Mouse (Mus musculus): ENCODE results near the gene Golt1b. TPM values are rescaled to one million over a fixed set of nuclear protein-coding genes. Genes with fewer than 3 reads are reported as not detected.
A peak's percentile ranks its signal among the peaks of the same experiment; 100 is the strongest.

Golt1b gene
- polyA plus RNA-seq, 1 experiment from 2014 or later = 116 TPM

DNA sequence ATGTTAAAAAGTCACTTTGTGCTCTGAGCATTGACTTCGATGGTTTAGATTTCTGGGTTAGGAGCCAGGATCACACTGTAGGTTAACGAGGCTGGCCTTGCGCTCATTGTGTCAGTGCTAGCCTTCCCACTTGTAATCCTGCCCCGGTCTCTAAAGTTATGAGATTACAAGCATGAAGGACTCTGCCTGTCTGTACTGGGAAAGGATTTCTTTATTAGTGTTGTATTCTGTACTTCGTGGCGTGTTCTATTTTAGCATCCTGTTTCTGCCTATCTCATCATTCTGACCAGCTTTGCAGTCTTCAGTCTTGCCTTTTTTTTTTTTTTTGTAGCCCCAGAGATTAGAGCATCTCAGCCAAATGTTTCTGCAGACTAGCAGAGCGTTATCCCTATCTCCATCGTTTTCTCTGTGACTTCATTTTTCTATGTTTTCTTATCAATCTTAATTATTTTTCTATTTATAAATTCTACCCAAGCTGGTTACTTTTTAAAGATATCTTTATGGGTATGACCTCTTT is 792 bp downstream of the Golt1b start:
- H3K9ac ChIP-seq (replicated peaks) = peak overlapping the region; percentile 88
- 24% methylated on average over 8 of the region's 8 CpGs for WGBS
- no peak overlapping the region for H3K27ac ChIP-seq
- peak overlapping the region; percentile 98 for H3K4me3 ChIP-seq (replicated peaks)
- H3K9me3 ChIP-seq = no peaks in the 10 kb centered on the region
- H3K36me3 ChIP-seq = peaks cover under 1% of the 10 kb centered on the region; the same call in 1 of the 2 replicates
- peak overlapping the region; percentile 68 for H3K4me2 ChIP-seq
- H3K27me3 ChIP-seq = no peaks in the 10 kb centered on the region
- H3K4me1 ChIP-seq (replicated peaks) = peaks cover 27% of the 10 kb centered on the region
- no peak for ATAC-seq (ENCODE audit: insufficient number of reproducible peaks, insufficient read depth, low FRiP score, low TSS enrichment, low read depth)

DNA sequence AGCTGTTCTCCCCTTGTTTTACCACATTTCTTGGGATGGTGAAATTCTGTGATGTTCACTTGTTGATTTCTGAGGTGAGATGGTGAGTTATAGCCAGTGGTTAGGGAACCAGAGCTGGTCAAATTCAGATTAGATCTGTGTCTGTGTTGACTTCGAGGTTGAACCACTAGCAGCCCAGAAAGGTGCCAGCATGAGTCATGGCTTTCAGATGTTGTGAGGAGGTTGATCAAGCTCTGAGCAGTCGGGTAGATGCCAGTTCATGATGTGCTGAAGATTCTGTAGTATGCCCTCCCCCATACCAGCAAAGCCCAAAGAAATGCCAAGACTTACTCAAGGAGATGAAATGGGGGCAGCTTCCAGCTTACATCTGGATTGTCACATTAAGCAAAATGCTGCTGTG is 2.1 kb downstream of the Golt1b start:
- no peak overlapping the region for H3K9ac ChIP-seq (replicated peaks)
- no peak overlapping the region for H3K27ac ChIP-seq
- H3K4me3 ChIP-seq (replicated peaks) = no peak overlapping the region
- ATAC-seq (ENCODE audit: insufficient number of reproducible peaks, insufficient read depth, low FRiP score, low TSS enrichment, low read depth) = no peak
- H3K4me1 ChIP-seq (replicated peaks) = peaks cover 27% of the 10 kb centered on the region
- H3K36me3 ChIP-seq = peaks cover 13% of the 10 kb centered on the region
- H3K9me3 ChIP-seq = no peaks in the 10 kb centered on the region
- H3K4me2 ChIP-seq = peak overlapping the region; percentile 68; the same call in 1 of the 2 replicates
- H3K27me3 ChIP-seq = no peaks in the 10 kb centered on the region
- WGBS = 83% methylated on average over 2 of the region's 2 CpGs

DNA sequence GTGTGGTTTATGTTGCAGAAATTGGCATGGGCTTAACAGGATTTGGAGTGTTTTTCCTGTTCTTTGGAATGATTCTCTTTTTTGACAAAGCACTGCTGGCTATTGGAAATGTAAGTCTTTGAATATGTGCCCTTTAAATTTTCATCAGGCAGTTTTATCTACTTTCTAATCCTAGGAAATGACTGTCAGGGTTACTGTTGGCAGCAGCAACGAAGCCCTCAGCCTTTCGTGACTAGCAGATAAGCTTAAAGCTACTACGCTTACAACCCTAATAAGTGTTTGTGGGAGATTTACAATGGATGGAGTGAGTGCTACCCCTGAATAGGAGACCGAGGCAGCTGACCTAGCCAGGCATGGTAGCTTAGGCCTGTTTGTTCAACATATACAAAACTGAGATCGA is 5.3 kb downstream of the Golt1b start:
- Histone ChIP-seq H3K4me2 (no peak overlapping the region), H3K27ac (no peak overlapping the region), H3K9ac (replicated peaks) (no peak overlapping the region), H3K36me3 (peaks cover 39% of the 10 kb centered on the region), H3K4me1 (replicated peaks) (peaks cover 21% of the 10 kb centered on the region), H3K27me3 (no peaks in the 10 kb centered on the region), H3K4me3 (replicated peaks) (no peak overlapping the region), H3K9me3 (no peaks in the 10 kb centered on the region)
- 70% methylated on average over 5 of the region's 5 CpGs for WGBS
- no peak for ATAC-seq (ENCODE audit: insufficient number of reproducible peaks, insufficient read depth, low FRiP score, low TSS enrichment, low read depth)

DNA sequence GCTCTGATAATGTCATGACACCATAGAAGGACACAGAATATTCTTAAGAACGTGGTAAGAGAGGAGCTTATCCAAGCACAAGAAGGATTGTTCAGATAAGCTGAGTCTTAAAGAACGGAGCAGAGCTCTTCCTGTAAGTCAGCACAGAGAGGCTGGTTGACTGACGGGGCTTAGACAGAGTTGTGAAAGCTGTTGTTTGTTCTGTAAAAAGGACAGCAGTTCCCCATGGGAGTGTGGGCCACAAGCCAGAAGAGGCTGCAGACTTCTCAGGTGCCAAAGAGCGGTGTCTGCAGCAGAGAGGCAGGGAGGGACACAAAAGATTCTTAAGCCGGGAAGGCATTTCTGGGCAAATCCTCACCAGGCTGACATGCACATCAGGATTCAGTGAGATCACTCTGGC is 7.6 kb downstream of the Golt1b start:
- 98% methylated on average over 5 of the region's 5 CpGs for WGBS
- H3K4me2 ChIP-seq = no peak overlapping the region
- H3K36me3 ChIP-seq = peaks cover 39% of the 10 kb centered on the region
- no peaks in the 10 kb centered on the region for H3K9me3 ChIP-seq
- peaks cover 9% of the 10 kb centered on the region for H3K4me1 ChIP-seq (replicated peaks)
- H3K27me3 ChIP-seq = no peaks in the 10 kb centered on the region
- no peak overlapping the region for H3K27ac ChIP-seq
- H3K9ac ChIP-seq (replicated peaks) = no peak overlapping the region
- ATAC-seq (ENCODE audit: insufficient number of reproducible peaks, insufficient read depth, low FRiP score, low TSS enrichment, low read depth) = no peak
- H3K4me3 ChIP-seq (replicated peaks) = no peak overlapping the region

DNA sequence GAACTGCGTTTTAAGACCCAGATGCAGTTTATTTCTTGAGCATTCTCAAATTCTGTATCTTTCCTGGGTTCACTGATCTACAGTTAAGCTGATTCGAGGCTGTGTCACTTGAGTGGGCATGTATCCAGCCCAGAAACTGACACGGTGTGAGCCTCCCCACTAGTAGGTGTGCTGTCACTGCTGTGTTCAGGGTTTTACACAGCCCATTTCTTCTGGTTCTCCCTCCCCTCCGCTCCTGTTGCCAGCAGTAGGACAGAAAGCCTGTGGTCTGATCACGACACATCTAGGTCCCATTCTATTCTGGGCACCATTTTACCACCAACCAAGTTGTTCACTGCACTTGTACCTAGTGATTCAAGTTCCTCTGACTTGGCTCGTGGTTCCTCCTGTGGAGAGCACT is 8.7 kb downstream of the Golt1b start:
- ATAC-seq (ENCODE audit: insufficient number of reproducible peaks, insufficient read depth, low FRiP score, low TSS enrichment, low read depth) = no peak

DNA sequence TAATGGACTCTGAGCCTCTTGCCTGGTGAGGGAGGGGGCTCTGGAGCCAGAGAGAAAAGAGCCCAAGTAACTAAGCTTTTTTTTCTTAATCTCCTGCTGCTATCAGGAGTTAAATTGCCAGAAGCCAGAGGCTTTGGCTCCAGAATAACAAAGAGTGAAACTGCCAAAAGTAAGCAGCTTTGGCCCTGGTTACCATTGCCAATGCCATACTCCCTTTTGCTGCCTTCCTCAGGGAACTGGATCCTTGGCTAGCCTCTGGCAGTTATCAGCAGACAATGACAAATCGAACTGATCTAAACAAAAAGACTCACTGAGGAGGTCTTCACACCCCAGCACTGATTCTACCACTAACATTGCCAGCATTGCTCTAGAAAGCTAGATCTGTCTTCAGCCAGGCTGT is 24.1 kb downstream of the Golt1b start:
- Histone ChIP-seq H3K4me2 (no peak overlapping the region), H3K27me3 (peaks cover 42% of the 10 kb centered on the region), H3K27ac (no peak overlapping the region), H3K9me3 (no peaks in the 10 kb centered on the region), H3K4me1 (replicated peaks) (peaks cover 4% of the 10 kb centered on the region), H3K4me3 (replicated peaks) (no peak overlapping the region), H3K36me3 (no peaks in the 10 kb centered on the region), H3K9ac (replicated peaks) (no peak overlapping the region)
- no peak for ATAC-seq (ENCODE audit: insufficient number of reproducible peaks, insufficient read depth, low FRiP score, low TSS enrichment, low read depth)
- 26% methylated on average over 1 of the region's 1 CpGs for WGBS

More for the DNA sequence above, 8.7 kb downstream of the Golt1b start:
- Histone ChIP-seq H3K36me3 (peaks cover 47% of the 10 kb centered on the region), H3K9ac (replicated peaks) (no peak overlapping the region), H3K4me1 (replicated peaks) (peaks cover 9% of the 10 kb centered on the region), H3K9me3 (no peaks in the 10 kb centered on the region), H3K27me3 (no peaks in the 10 kb centered on the region), H3K27ac (no peak overlapping the region), H3K4me2 (no peak overlapping the region), H3K4me3 (replicated peaks) (no peak overlapping the region)
- 93% methylated on average over 6 of the region's 6 CpGs for WGBS

DNA sequence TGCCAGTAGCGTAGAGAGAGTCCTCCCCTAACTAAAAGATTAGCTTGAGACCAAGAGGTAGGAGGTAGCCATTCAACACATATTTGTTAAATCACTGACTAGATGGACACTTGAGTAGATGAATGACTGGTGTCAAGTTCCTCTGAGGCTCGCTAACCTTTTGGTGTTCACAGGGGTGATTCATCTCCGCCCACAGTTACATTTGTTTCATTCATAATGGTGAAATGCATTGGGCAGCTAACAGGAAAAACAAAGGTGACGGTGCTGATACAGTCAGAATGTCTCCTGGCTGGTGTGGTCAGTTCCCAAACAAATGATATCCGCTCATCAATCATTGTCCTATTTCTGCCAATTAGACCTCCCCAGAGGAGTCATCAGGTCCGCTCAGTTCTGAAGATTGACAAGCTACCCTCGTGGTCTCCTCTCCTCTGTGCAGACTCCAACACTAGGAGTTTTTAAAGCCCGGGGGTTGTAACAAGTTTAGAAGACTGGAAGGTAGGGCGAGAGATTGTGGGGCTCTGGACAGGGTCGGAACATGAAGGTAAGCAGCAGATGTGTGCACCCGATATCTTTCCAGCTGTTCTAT is 26.0 kb downstream of the Golt1b start, which contains the start of gene Spx:
Gene Spx (plus strand): TSS at position 536 of the 586 bp plus-strand sequence.
- Histone ChIP-seq H3K9me3 (no peaks in the 10 kb centered on the region), H3K4me3 (replicated peaks) (no peak within 1 kb of the TSS), H3K27me3 (peaks cover 46% of the 10 kb centered on the region), H3K4me2 (peak within 1 kb of the TSS; percentile 61; the same call in 1 of the 2 replicates), H3K27ac (no peak within 1 kb of the TSS), H3K9ac (replicated peaks) (no peak within 1 kb of the TSS), H3K36me3 (no peaks in the 10 kb centered on the region), H3K4me1 (replicated peaks) (peaks cover 4% of the 10 kb centered on the region)
- ATAC-seq (ENCODE audit: insufficient number of reproducible peaks, insufficient read depth, low FRiP score, low TSS enrichment, low read depth) = no peak
- 62% methylated on average over 11 of the region's 11 CpGs for WGBS

DNA sequence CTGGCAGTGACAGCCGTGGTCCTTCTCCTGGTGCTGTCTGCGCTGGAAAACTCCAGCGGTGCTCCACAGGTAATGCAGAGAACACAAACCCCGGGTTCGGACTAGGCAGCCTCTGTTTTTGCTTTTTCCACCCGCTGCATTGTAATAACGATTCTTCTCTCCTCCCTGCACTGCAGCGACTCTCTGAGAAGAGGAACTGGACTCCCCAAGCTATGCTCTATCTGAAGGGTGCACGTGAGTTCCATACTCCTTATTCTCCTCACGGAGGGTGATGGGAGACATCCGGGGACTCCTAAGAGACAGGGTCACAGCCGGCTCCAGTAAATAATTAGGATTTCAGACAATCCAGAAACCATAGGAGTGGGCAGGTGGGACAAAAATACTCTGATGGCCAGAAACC is 26.8 kb downstream of the Golt1b start:
- H3K4me2 ChIP-seq = no peak overlapping the region
- no peak overlapping the region for H3K9ac ChIP-seq (replicated peaks)
- WGBS = 9% methylated on average over 12 of the region's 12 CpGs
- H3K4me3 ChIP-seq (replicated peaks) = no peak overlapping the region
- peaks cover 46% of the 10 kb centered on the region for H3K27me3 ChIP-seq
- no peak overlapping the region for H3K27ac ChIP-seq
- no peaks in the 10 kb centered on the region; the same call in 1 of the 2 replicates for H3K36me3 ChIP-seq
- no peak for ATAC-seq (ENCODE audit: insufficient number of reproducible peaks, insufficient read depth, low FRiP score, low TSS enrichment, low read depth)
- no peaks in the 10 kb centered on the region for H3K9me3 ChIP-seq
- H3K4me1 ChIP-seq (replicated peaks) = peaks cover 4% of the 10 kb centered on the region

DNA sequence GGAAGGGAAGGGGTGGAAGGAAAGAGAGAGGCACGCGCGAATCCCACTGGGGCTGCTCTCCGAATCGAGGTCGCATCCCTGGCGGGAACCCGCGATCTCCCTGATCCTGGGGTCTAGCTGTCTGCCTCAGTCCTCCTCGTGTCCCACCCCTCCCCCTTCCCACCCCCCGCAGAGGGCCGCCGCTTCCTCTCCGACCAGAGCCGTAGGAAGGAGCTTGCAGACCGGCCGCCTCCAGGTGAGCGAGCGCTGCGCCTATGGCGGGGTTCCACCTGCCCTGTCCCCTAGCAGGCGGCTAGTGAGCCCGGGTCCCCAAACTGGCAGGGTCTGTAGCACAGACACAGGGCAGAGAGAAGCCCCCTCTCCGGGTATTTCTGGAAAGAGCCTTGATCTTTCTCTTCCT is 27.6 kb downstream of the Golt1b start:
- H3K27ac ChIP-seq = no peak overlapping the region
- no peak for ATAC-seq (ENCODE audit: insufficient number of reproducible peaks, insufficient read depth, low FRiP score, low TSS enrichment, low read depth)
- 1% methylated on average over 24 of the region's 24 CpGs for WGBS

DNA sequence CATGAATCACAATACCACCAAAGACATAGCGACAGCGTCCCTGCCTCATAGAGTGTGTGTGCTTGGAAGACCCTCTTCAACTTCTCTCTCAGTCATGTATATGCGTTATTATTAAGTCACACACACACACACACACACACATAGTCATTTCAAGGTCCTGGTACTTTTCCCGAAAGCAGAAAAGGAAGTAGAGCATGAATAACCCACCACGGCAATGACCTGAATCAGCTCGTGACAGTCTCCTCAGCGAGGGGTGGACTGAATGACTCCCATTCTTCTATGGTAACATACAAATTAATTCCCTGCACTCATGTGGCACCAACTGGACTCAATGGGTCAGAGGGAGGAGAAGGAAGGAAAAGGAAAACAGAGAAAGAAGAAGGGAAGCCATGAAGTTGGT is 38.0 kb downstream of the Golt1b start:
- H3K4me1 ChIP-seq (replicated peaks) = no peaks in the 10 kb centered on the region
- no peaks in the 10 kb centered on the region for H3K36me3 ChIP-seq
- no peaks in the 10 kb centered on the region for H3K27me3 ChIP-seq
- no peak overlapping the region for H3K9ac ChIP-seq (replicated peaks)
- no peak for ATAC-seq (ENCODE audit: insufficient number of reproducible peaks, insufficient read depth, low FRiP score, low TSS enrichment, low read depth)
- no peak overlapping the region for H3K4me2 ChIP-seq
- H3K27ac ChIP-seq = no peak overlapping the region
- WGBS = 75% methylated on average over 7 of the region's 7 CpGs
- no peak overlapping the region for H3K4me3 ChIP-seq (replicated peaks)
- H3K9me3 ChIP-seq = no peaks in the 10 kb centered on the region

More for the DNA sequence above, 27.6 kb downstream of the Golt1b start:
- Histone ChIP-seq H3K9ac (replicated peaks) (peak overlapping the region; percentile 27; the same call in 1 of the 2 replicates), H3K36me3 (no peaks in the 10 kb centered on the region; the same call in 1 of the 2 replicates), H3K4me2 (peak overlapping the region; percentile 61), H3K4me3 (replicated peaks) (peak overlapping the region; percentile 36), H3K9me3 (no peaks in the 10 kb centered on the region), H3K27me3 (peaks cover 46% of the 10 kb centered on the region), H3K4me1 (replicated peaks) (peaks cover 4% of the 10 kb centered on the region)

DNA sequence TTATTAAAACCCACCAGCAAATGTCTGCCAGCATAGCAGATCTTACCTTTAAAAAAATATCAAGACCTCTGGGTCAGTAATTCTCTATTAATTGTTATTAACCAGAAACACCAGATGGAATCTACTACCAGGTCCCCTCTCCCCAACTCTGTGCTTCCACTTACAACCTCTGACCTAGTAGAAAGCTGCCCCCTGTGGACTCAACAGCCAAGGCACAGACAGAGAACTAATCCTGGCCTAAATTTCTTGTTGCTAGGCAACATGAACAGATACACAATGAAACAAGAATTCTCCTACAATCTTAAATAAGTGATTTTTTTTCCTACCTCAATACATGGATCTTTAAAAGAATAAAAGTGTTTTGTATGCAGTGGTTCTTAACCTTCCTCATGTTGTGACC is 42.1 kb downstream of the Golt1b start:
- H3K9ac ChIP-seq (replicated peaks) = no peak overlapping the region
- no peak overlapping the region for H3K27ac ChIP-seq
- H3K4me1 ChIP-seq (replicated peaks) = no peaks in the 10 kb centered on the region
- H3K4me2 ChIP-seq = no peak overlapping the region
- no peaks in the 10 kb centered on the region for H3K9me3 ChIP-seq
- no peaks in the 10 kb centered on the region for H3K36me3 ChIP-seq
- no peak overlapping the region for H3K4me3 ChIP-seq (replicated peaks)
- ATAC-seq (ENCODE audit: insufficient number of reproducible peaks, insufficient read depth, low FRiP score, low TSS enrichment, low read depth) = no peak
- H3K27me3 ChIP-seq = no peaks in the 10 kb centered on the region

DNA sequence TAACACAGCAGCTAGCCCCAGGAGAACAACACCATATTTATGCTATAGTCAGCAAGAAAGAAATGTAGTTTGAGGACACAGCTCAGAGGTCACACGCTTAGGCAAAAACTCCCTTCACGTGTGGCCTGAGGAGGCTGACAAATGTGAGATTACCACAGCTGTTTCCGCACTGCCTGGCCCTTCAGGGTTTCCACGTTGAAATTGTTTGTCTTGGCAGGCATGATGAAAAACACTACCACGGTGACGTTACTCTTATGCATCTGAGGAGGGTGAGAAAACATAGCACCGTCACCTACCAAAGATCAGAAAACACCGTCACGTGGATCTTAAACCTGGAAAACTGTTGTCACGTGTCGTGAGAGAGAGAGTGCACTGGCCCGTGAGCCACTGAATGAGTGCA is 64.4 kb downstream of the Golt1b start:
- Histone ChIP-seq H3K4me1 (replicated peaks) (no peaks in the 10 kb centered on the region; the same call in 1 of the 2 replicates), H3K4me2 (no peak overlapping the region), H3K9me3 (no peaks in the 10 kb centered on the region; the same call in 1 of the 2 replicates), H3K9ac (replicated peaks) (no peak overlapping the region), H3K4me3 (replicated peaks) (no peak overlapping the region), H3K36me3 (no peaks in the 10 kb centered on the region), H3K27me3 (no peaks in the 10 kb centered on the region), H3K27ac (no peak overlapping the region)
- 75% methylated on average over 12 of the region's 12 CpGs for WGBS
- no peak for ATAC-seq (ENCODE audit: insufficient number of reproducible peaks, insufficient read depth, low FRiP score, low TSS enrichment, low read depth)

All from limb, embryonic 12.5 days (tissue).